Mouse (Mus musculus): Measurements from ENCODE around the gene Shank2.

Shank2 gene

GRCm38 (mm10) chr7:144462577-144462976 is 460.8 kb downstream of the Shank2 start:
- no peak for DNase-seq (ENCODE audit: low read depth in 2 of 2, low spot score in 2 of 2)

GRCm38 (mm10) chr7:144468741-144469140 is 467.0 kb downstream of the Shank2 start:
- DNase-seq (ENCODE audit: low read depth in 2 of 2, low spot score in 2 of 2) = no peak

- DNase-seq (ENCODE audit: low read depth in 2 of 2, low spot score in 2 of 2) = no peak
Measured at GRCm38 (mm10) chr7:144469181-144469641, 467.5 kb downstream of the Shank2 start.

GRCm38 (mm10) chr7:144469908-144470544 is 468.3 kb downstream of the Shank2 start:
- no peak for DNase-seq (ENCODE audit: low read depth in 2 of 2, low spot score in 2 of 2)

- DNase-seq (ENCODE audit: low read depth in 2 of 2, low spot score in 2 of 2) = no peak
Measured at GRCm38 (mm10) chr7:144470545-144471059, 468.9 kb downstream of the Shank2 start, which contains the start of gene Cttn. Gene Cttn (minus strand): TSS chr7:144471009.

- DNase-seq (ENCODE audit: low read depth in 2 of 2, low spot score in 2 of 2) = no peak
Measured at GRCm38 (mm10) chr7:144471103-144471502, 469.4 kb downstream of the Shank2 start.

- DNase-seq (ENCODE audit: low read depth in 2 of 2, low spot score in 2 of 2) = no peak
Measured at GRCm38 (mm10) chr7:144473486-144473885, 471.8 kb downstream of the Shank2 start.

Data from CD8-positive naive resting alpha-beta T cell, adult 2 months (primary cell).